Mouse (Mus musculus): ENCODE measurements around the gene Best3.

The Best3 gene

DNA sequence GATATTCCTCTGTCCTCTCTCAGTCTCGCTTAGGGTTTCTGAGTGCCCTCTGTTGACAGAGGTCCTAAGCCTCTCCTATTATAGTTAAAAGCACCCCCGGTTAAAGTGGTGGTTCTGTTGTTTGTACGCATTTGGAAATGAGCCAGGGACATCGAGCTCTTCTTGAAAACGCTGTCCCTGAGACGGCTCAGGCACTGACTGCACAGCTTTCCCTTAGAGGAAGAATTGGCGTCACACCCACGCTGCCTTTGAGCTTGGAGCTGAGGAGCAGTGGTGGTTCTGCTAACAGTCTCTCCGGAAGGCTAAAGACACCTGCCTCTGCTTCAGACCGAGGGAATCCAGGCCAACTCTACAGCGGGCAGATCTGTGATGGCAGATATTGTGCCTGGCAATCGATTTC, 14.9 kb downstream of the Best3 start:
- no peak for TF ChIP-seq GATA4 (IDR thresholded peaks at IDR 0.05; ENCODE audit: insufficient replicate concordance, low read length)

GRCm38 (mm10) chr10:117004695-117005094, 18.6 kb downstream of the Best3 start:
- no peak for TF ChIP-seq GATA4 (IDR thresholded peaks at IDR 0.05; ENCODE audit: insufficient replicate concordance, low read length)

- TF ChIP-seq GATA4 (IDR thresholded peaks at IDR 0.05; ENCODE audit: insufficient replicate concordance, low read length): no peak
Observed at GRCm38 (mm10) chr10:117005707-117006464, 19.8 kb downstream of the Best3 start.

- TF ChIP-seq GATA4 (IDR thresholded peaks at IDR 0.05; ENCODE audit: insufficient replicate concordance, low read length): no peak
Observed at GRCm38 (mm10) chr10:117009691-117010090, 23.6 kb downstream of the Best3 start.

DNA sequence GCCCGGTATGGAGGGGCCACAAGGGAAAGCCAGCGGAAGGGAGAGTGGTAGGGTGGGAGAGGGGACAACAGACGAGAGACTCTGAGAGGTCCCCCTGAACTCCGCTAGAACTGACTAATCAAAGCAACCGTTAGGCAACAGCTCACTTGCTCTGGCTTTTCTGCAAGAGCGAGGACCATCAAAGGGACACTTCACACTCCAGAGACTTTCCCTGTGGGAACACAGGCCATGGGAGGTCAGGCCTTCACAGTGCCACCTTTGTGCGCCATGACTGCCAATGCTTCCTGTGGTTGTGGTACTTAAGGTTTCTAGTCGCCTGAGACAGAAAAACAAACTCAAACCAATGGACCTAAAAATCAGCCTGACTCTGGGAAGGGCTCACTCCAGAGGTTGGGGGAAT, 24.9 kb downstream of the Best3 start:
- no peak for TF ChIP-seq GATA4 (IDR thresholded peaks at IDR 0.05; ENCODE audit: insufficient replicate concordance, low read length)

GRCm38 (mm10) chr10:117013689-117014390, 27.7 kb downstream of the Best3 start:
- TF ChIP-seq GATA4 (IDR thresholded peaks at IDR 0.05; ENCODE audit: insufficient replicate concordance, low read length): no peak

DNA sequence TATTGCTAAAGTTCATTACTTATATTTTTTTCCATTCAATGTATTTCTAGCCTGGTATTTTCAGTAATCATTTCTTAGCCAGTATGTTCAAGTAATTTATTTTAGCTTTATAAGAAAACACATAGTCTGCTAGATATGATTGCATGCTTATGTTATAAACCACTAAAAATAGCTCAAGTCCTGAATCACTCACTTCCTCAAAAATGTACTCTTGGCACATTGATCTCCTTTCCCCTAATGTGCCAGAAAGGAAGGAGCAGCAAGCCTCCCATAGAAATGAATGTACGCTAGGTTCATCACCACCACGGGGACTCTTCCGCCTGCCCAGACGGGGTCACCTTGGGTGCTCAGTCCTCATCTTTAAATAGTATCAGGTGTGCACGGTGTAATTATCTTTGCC, 28.5 kb downstream of the Best3 start:
- TF ChIP-seq GATA4 (IDR thresholded peaks at IDR 0.05; ENCODE audit: insufficient replicate concordance, low read length): no peak

GRCm38 (mm10) chr10:117018281-117018840, 32.2 kb downstream of the Best3 start:
- no peak for TF ChIP-seq GATA4 (IDR thresholded peaks at IDR 0.05; ENCODE audit: insufficient replicate concordance, low read length)

DNA sequence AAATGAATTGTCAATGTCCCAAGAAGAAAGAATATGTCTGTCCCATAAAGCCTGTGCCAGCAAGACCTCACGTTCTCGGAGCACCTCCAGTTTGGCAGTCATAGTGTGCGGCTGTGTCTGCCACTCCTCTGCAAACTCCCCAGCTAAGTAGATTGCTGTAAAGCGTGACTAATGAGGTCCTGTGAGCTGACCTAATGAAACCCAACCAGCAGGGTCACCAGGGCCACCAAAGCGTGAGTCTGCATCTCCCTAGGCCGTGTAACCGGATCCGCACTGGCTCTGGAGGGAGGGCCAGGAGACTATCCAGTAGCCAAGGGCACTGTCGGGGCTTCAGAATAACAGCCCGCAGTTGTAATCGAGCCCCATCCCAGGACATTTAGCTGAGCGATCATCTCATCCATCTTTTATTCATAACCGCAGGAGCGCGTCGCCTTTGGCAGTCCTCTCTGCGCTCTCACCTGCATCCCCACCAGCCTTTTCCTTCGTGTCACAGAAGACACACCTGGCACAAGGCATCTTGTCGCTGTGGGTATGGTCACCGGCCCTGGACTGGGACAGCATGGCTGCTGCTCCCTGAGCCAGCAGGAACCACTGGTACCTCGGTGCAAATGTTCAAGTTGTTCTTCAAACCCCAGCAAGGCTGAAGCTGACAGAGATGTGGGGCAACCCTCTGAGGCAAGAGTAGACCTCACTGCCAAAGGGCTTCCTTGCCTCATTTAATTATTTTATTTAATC, 35.1 kb downstream of the Best3 start:
- TF ChIP-seq GATA4 (IDR thresholded peaks at IDR 0.05; ENCODE audit: insufficient replicate concordance, low read length): no peak

- no peak for TF ChIP-seq GATA4 (IDR thresholded peaks at IDR 0.05; ENCODE audit: insufficient replicate concordance, low read length)
Observed at GRCm38 (mm10) chr10:117023693-117024092, 37.6 kb downstream of the Best3 start.

DNA sequence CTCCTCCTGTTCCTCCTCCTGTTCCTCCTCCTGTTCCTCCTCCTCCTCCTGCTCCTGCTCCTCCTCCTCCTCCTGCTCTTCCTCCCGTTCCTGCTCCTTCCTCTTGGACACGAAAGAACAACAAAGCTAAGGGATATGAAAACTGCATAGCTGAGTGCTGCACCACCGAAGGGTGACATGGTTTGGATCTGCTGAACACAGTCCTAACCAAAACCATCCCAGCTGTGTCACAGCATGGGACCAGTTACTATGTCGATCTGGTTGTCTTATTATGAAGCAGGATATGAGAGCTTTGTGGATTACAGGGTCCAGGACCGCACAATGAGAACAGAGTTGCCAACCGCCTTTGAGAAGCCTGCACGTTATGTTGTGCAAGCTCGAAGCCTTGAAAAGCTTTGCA, 40.1 kb downstream of the Best3 start:
- no peak for TF ChIP-seq GATA4 (IDR thresholded peaks at IDR 0.05; ENCODE audit: insufficient replicate concordance, low read length)

GRCm38 (mm10) chr10:117031160-117031559, 45.0 kb downstream of the Best3 start:
- TF ChIP-seq GATA4 (IDR thresholded peaks at IDR 0.05; ENCODE audit: insufficient replicate concordance, low read length): no peak

GRCm38 (mm10) chr10:117033785-117034184, 47.7 kb downstream of the Best3 start:
- TF ChIP-seq GATA4 (IDR thresholded peaks at IDR 0.05; ENCODE audit: insufficient replicate concordance, low read length): no peak

GRCm38 (mm10) chr10:117040355-117040754, 54.2 kb downstream of the Best3 start:
- TF ChIP-seq GATA4 (IDR thresholded peaks at IDR 0.05; ENCODE audit: insufficient replicate concordance, low read length): no peak

- TF ChIP-seq GATA4 (IDR thresholded peaks at IDR 0.05; ENCODE audit: insufficient replicate concordance, low read length): no peak
Observed at GRCm38 (mm10) chr10:117042295-117042694, 56.2 kb downstream of the Best3 start.
